Mouse (Mus musculus) bone marrow macrophage, adult 2 months (primary cell): Measurements from ENCODE around the gene Pex26.

Experiments used
- CTCF ChIP-seq: IDR thresholded peaks from 2 replicates; pipeline ENCODE4 v1.5.1; 2012; ENCODE audit warnings: low read depth, mild to moderate bottlenecking, low read length, moderate library complexity
- POLR2A ChIP-seq: IDR thresholded peaks from 2 replicates; pipeline ENCODE4 v1.6.1; 2012; ENCODE audit warnings: mild to moderate bottlenecking, low read depth, low read length, borderline replicate concordance

GRCm38 (mm10) chr6:121219406-121219805 is 35.9 kb downstream of the Pex26 start:
- TF ChIP-seq CTCF, result no peak
- TF ChIP-seq POLR2A, result no peak
